Mouse (Mus musculus): ENCODE results near the gene Palm.

DNA sequence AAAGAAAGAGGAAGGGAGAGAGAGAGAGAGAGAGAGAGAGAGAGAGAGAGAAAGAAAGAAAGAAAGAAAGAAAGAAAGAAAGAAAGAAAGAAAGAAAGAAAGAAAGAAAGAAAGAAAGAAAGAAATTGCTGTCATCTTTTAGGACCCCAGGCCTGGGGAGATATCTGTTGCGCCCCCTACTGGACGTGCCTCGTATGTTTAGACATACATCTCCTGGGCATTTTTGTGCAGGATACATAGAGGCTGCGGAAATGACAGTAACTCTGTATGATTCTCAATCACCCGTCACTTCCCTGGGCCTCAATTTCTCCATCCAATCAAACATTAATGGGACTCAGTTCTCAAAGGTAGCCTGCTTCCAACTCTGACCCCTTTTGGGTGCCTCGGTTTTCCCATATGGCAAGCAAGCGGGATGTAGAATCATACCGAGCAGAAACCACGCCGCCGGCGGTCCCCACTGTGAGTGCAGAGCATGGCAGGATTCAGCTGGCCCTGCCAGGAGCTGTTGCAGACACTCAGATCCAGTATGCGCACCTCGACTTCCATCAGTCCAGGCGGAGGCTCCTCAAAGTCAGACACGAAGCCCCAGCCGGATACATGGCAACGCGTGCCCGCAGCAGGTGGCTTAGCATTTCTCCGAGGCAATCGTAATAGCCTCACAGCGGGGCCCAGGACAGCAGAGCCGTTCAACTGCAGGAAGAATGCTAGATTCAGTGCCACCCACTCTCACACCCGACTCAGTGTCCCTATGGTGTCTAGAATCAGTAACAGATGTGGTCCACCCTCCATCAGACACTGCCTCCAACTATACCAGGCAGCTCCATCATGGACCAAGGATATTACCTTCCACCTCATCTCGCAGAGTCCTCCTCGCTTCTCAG is 9.2 kb upstream of the Palm start:
- TF ChIP-seq CTCF (IDR thresholded peaks at IDR 0.05; ENCODE audit: extremely low read depth, insufficient read depth, insufficient read length, insufficient replicate concordance) (peak; percentile 30; the same call in 1 of the 2 replicates), POLR2A (IDR thresholded peaks at IDR 0.05; ENCODE audit: low read depth, low read length) (no peak)
